Mouse (Mus musculus) lung, postnatal 0 days (tissue): ENCODE data around the gene Olfr1245. TPM values are rescaled to one million over a fixed set of nuclear protein-coding genes. Genes with fewer than 3 reads are reported as not detected.
"Not testable (repeated sequence)": the region's sequence is repeated elsewhere in the genome, so short reads cannot be mapped to it uniquely, and the experiment has no call there.

ENCODE experiments used
- ATAC-seq: fragments of 200-750 bp; cut with Nextera tagmentation; 2 replicates; pipeline ENCODE4 v1.8.0; 2017; ENCODE audit warnings: moderate library complexity
- DNase-seq: peaks from one replicate; pipeline ENCODE4 v3.0.0-alpha.2; 2016; ENCODE audit warnings: low spot score
- H3K27ac ChIP-seq: fragments of 300-500 bp; sonication (generic); 2 replicates; pipeline ENCODE4 v1.5.1; 2014; ENCODE audit warnings: antibody characterized with exemption, mild to moderate bottlenecking, low read length, mixed read lengths
- H3K27me3 ChIP-seq: fragments of 300-500 bp; sonication (generic); replicated peaks from 2 replicates; pipeline ENCODE4 v1.6.1; 2014; ENCODE audit warnings: low read length, mixed read lengths; ENCODE audit not compliant: insufficient read depth
- H3K36me3 ChIP-seq: fragments of 300-500 bp; sonication (generic); 2 replicates; pipeline ENCODE4 v1.6.1; 2014; ENCODE audit warnings: low read length, mixed read lengths; ENCODE audit not compliant: insufficient read depth
- H3K4me1 ChIP-seq: fragments of 300-500 bp; sonication (generic); 2 replicates; pipeline ENCODE4 v1.6.1; 2014; ENCODE audit warnings: antibody characterized with exemption, low read depth, low read length, mixed read lengths; ENCODE audit not compliant: insufficient read depth
- H3K4me2 ChIP-seq: fragments of 300-500 bp; sonication (generic); replicated peaks from 2 replicates; pipeline ENCODE4 v1.6.1; 2014; ENCODE audit warnings: low read depth, mild to moderate bottlenecking, low read length, moderate library complexity, mixed read lengths
- H3K4me3 ChIP-seq: fragments of 300-500 bp; sonication (generic); 2 replicates; pipeline ENCODE4 v1.5.1; 2014; ENCODE audit warnings: low read depth, low read length
- H3K9ac ChIP-seq: fragments of 300-500 bp; sonication (generic); replicated peaks from 2 replicates; pipeline ENCODE4 v1.6.1; 2014; ENCODE audit warnings: low read depth, mild to moderate bottlenecking
- H3K9me3 ChIP-seq: fragments of 300-500 bp; sonication (generic); 2 replicates; pipeline ENCODE4 v1.6.1; 2016; ENCODE audit warnings: low read length, mixed read lengths
- CTCF ChIP-seq: IDR thresholded peaks from 2 replicates; pipeline ENCODE4 v1.5.1; 2016; ENCODE audit warnings: antibody characterized with exemption, mild to moderate bottlenecking
- EP300 ChIP-seq: IDR thresholded peaks from 2 replicates; pipeline ENCODE4 v1.6.1; 2016; ENCODE audit warnings: antibody characterized with exemption, mild to moderate bottlenecking, control low read depth
- WGBS: fragments of 180-500 bp; shearing (Covaris S2); extraction: QIAGEN DNeasy Blood & Tissue Kit; methylation state at CpG from one replicate; pipeline ENCODE4 v1.1.7; 2014; 5-methylcytosine and 5-hydroxymethylcytosine counted together
- polyA plus RNA-seq: library from polyadenylated mRNA; unstranded; fragments of >200 nt; fragmentation: Nextera tagmentation; extraction: Ambion mirVana; gene quantifications from 2 replicates; pipeline ENCODE4 v1.2.1, GENCODE M21; 2015

Gene Olfr1245
- not detected in 2 replicates for polyA plus RNA-seq

DNA sequence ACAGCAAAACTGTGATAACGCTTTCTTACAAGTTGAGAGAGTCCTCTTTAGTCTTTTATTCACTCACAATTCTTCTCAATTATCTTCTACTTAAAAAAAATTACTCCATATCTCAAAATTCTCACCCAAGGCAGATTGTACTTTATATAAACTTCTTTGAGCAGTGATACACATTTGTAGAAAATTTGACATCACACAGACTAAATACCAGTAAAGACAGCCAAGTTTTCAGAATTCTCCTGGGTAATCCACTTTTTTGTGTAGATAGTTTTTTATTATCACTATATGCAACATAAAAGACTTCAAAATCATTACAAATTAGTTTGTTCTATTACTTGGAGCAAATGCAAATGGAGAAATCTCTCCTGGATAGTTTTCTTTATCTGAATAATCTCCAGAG, at the start of gene Olfr1245:
TSS of gene Olfr1245 (minus strand) at position 101 of the 400 bp plus-strand sequence.
- H3K27ac ChIP-seq, result no peak within 1 kb of the TSS
- 67% methylated on average over 1 of the region's 1 CpGs for WGBS

DNA sequence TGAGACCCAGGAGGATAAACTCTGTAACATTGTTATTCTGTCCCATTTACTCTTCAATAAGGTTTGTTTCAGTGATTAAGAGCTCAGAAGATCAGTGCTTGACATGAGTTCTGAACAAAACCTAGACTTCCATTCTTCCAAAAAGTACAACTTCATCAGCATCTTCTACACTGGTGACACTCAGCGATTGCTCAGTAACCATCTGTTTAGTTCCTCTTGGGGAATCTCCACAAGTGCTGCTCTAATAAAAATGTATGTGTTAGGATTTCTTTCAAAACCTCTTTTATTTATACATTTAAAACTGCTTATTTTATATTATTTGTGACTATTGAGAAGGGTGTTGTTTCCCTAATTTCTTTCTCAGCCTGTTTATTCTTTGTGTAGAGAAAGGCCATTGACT, 39.9 kb upstream of the Olfr1245 start, which contains the start of gene Olfr1248:
TSS of gene Olfr1248 (minus strand) at position 101 of the 400 bp plus-strand sequence.
- DNase-seq, H3K27me3 ChIP-seq, ATAC-seq, H3K4me1 ChIP-seq, H3K4me3 ChIP-seq, H3K4me2 ChIP-seq, H3K9me3 ChIP-seq, H3K9ac ChIP-seq, H3K27ac ChIP-seq, H3K36me3 ChIP-seq: not testable (repeated sequence)
- WGBS, result 91% methylated on average over 1 of the region's 1 CpGs

More for the DNA sequence above, at the start of gene Olfr1245:
- no peak for DNase-seq
- no peaks in the 10 kb centered on the region for H3K9me3 ChIP-seq
- no peak for ATAC-seq
- no peaks in the 10 kb centered on the region for H3K27me3 ChIP-seq
- H3K9ac ChIP-seq, result no peak within 1 kb of the TSS
- H3K4me1 ChIP-seq, result no peaks in the 10 kb centered on the region
- H3K36me3 ChIP-seq, result no peaks in the 10 kb centered on the region
- TF ChIP-seq EP300 (no peak), CTCF (no peak)
- no peak within 1 kb of the TSS for H3K4me2 ChIP-seq
- no peak within 1 kb of the TSS for H3K4me3 ChIP-seq

DNA sequence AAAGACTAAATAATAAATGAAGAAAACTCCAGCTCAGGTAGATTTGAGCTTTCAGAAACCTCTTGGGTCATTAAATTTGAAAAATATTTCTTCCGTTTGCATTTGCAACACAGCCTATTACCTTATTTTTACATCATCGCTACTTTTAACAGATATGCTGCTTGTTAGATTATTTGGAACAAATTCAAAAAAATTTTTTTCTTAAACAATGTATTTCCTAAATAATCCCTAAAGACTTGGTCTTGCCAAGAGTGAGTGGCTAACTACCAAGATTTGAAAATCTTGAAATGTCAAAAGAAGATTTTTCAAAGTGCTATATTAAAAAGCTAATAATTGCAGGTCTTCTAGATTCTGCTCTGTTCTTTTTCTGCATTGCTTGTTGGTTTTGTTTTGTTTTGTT, 35.8 kb upstream of the Olfr1245 start, which contains the start of gene Olfr1247:
TSS of gene Olfr1247 (minus strand) at position 101 of the 400 bp plus-strand sequence.
- ATAC-seq (no peak), DNase-seq (no peak)
- Histone ChIP-seq H3K27me3 (no peaks in the 10 kb centered on the region), H3K36me3 (no peaks in the 10 kb centered on the region), H3K9me3 (no peaks in the 10 kb centered on the region), H3K4me3 (no peak within 1 kb of the TSS), H3K27ac (no peak within 1 kb of the TSS), H3K9ac (no peak within 1 kb of the TSS), H3K4me2 (no peak within 1 kb of the TSS), H3K4me1 (no peaks in the 10 kb centered on the region)
- WGBS, result 88% methylated on average over 2 of the region's 2 CpGs
- TF ChIP-seq CTCF (no peak), EP300 (no peak)

DNA sequence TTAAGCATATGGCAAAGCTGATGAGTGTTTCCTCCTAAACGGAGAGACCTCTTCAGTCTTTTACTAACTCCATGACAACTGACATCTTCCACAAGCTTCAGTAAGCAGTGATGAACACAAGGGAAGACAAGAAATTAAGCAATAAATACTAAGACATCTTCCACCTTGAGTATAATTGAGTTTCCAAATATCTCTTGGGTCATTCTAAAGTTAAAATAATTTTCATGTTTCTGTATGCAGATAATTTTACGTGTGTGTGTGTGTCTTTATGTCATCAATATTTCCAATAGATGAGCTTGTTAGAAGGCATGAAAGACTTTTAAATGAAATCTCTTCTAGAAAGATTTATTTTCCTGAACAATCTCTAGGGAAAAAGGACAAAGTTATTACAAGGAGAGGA, 14.8 kb upstream of the Olfr1245 start, which contains the start of gene Olfr1246:
TSS of gene Olfr1246 (minus strand) at position 101 of the 400 bp plus-strand sequence.
- no peak for DNase-seq
- H3K27ac ChIP-seq, result no peak within 1 kb of the TSS
- H3K36me3 ChIP-seq, result no peaks in the 10 kb centered on the region
- 70% methylated on average over 2 of the region's 2 CpGs for WGBS
- no peak within 1 kb of the TSS for H3K9ac ChIP-seq
- no peaks in the 10 kb centered on the region for H3K4me1 ChIP-seq
- H3K4me2 ChIP-seq, result no peak within 1 kb of the TSS
- H3K27me3 ChIP-seq, result no peaks in the 10 kb centered on the region
- H3K9me3 ChIP-seq, result no peaks in the 10 kb centered on the region
- TF ChIP-seq CTCF, result no peak
- TF ChIP-seq EP300, result no peak
- no peak within 1 kb of the TSS for H3K4me3 ChIP-seq
- no peak for ATAC-seq

DNA sequence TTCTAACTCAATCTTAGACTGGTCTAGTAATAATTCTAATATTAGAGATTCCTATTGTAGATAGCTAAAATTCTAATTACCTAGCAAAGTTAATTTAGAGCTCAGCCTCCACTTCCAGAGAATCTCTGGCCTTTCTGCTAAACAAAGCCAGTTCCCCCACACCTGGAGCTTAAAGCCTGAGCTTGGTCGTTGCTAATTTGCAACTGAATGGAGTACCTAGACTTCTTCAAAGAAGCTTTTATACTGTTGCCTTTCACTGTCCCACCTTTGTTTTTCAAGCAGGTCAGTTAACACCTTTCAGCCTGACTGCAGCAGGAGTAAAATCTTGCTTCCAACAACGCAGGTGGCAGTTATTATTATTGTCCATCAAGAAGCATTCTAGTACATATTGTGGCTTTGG, 15.5 kb downstream of the Olfr1245 start:
- H3K27me3 ChIP-seq, H3K27ac ChIP-seq, ATAC-seq, H3K4me2 ChIP-seq, DNase-seq, H3K9ac ChIP-seq, H3K36me3 ChIP-seq, H3K4me3 ChIP-seq, H3K4me1 ChIP-seq, H3K9me3 ChIP-seq: not testable (repeated sequence)
- 51% methylated on average over 2 of the region's 2 CpGs for WGBS

DNA sequence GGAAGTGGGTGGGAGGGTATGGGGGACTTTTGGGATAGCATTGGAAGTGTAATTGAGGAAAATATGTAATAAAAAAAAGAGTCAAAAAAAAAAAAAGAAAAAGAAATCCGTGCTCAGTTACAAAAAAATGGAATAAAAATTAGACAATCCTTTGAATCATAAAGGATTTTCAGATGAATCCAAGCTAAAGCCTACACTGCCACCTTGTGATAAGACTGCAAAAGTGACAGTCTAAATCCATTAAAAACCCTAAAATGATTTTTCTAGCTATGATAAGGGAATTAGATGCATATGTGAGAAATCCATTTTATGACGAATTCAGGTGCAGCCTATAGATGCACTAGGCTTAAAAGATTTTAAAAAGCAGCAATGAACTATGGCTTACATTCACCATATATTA, 33.7 kb downstream of the Olfr1245 start:
- Histone ChIP-seq H3K4me1 (no peaks in the 10 kb centered on the region), H3K36me3 (no peaks in the 10 kb centered on the region), H3K4me3 (no peak overlapping the region), H3K9ac (no peak overlapping the region), H3K27me3 (no peaks in the 10 kb centered on the region), H3K27ac (no peak overlapping the region), H3K9me3 (no peaks in the 10 kb centered on the region), H3K4me2 (no peak overlapping the region)
- no peak for TF ChIP-seq EP300
- no peak for TF ChIP-seq CTCF
- DNase-seq, result no peak
- WGBS, result 51% methylated on average over 2 of the region's 2 CpGs
- ATAC-seq, result no peak

DNA sequence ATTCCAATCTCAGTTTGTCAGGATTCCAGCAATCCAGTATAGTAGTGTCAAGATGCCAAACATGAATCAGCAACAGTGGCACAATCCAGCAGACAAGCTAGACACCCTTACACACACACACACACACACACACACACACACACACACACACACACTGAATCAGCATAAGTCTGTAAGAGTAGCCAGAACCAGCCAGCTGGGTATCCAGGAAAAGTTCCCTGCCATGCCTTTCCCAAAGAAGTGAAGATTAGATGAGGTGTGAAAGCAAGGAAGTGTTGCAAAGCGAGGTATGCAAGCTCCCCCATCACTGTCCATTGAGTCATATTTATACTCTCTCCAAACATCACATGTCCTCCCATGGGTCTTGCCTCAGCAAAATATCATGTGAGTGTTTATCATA, 38.3 kb downstream of the Olfr1245 start:
- Histone ChIP-seq H3K4me3 (no peak overlapping the region), H3K9me3 (no peaks in the 10 kb centered on the region), H3K4me1 (no peaks in the 10 kb centered on the region), H3K36me3 (no peaks in the 10 kb centered on the region), H3K4me2 (no peak overlapping the region), H3K27me3 (no peaks in the 10 kb centered on the region), H3K9ac (no peak overlapping the region), H3K27ac (no peak overlapping the region)
- WGBS, result 17% methylated on average over 1 of the region's 1 CpGs
- DNase-seq (no peak), ATAC-seq (no peak)
- no peak for TF ChIP-seq CTCF
- no peak for TF ChIP-seq EP300
